Mouse (Mus musculus): ENCODE measurements at regions not wholly inside any gene's neighbourhood (a gene's known extent, or its start where the extent isn't known, plus 50 kb on each side); places are given as distances from the start of the nearest gene placed in this dataset.

DNA sequence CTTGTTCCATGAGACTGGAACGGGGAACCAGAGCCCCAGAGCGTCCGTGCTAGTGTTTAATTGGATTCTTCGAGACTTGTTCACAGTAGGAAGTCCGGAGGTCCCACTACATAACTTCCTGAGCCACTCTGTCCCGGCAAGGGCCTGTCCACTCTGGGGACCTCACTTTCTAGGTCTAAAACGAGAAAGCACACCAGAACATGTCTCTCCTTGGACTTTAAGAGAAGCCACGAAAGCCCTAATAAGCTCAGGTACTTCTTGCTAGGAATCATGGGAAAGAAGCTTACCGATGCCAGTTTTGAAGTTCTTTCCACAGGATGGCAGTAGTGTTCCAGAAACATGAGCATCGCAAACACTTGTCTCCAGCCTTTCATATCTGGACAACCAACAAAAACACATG lies 122.0 kb upstream of the Olfr1324 start:
- TF ChIP-seq CTCF (IDR thresholded peaks at IDR 0.05; ENCODE audit: insufficient read depth, low read length): no peak
- TF ChIP-seq POLR2A (IDR thresholded peaks at IDR 0.05; ENCODE audit: borderline replicate concordance, extremely low read depth, low read depth, low read length): no peak
